Mouse (Mus musculus) myocyte (in vitro differentiated cells): ENCODE measurements at regions not wholly inside any gene's neighbourhood (a gene's known extent, or its start where the extent isn't known, plus 50 kb on each side); places are given as distances from the start of the nearest gene placed in this dataset.

Source experiments
- CEBPB ChIP-seq: IDR thresholded peaks from 2 replicates; pipeline ENCODE4 v1.6.1; 2011; ENCODE audit warnings: mild to moderate bottlenecking, moderate library complexity; ENCODE audit not compliant: poor library complexity, insufficient read depth, severe bottlenecking
- MYOD1 ChIP-seq, 3 experiments: IDR thresholded peaks; one replicate each; pipeline ENCODE4 v1.6.1; 2011; ENCODE audit warnings: control low read depth in 2 of 3, low read depth in 2 of 3, mild to moderate bottlenecking in 2 of 3, moderate library complexity in 1 of 3; ENCODE audit not compliant: insufficient read length in 2 of 3, control insufficient read depth in 1 of 3
- USF1 ChIP-seq: IDR thresholded peaks from one replicate; pipeline ENCODE4 v1.6.1; 2011; ENCODE audit warnings: low read depth, mild to moderate bottlenecking, control low read depth, moderate library complexity

DNA sequence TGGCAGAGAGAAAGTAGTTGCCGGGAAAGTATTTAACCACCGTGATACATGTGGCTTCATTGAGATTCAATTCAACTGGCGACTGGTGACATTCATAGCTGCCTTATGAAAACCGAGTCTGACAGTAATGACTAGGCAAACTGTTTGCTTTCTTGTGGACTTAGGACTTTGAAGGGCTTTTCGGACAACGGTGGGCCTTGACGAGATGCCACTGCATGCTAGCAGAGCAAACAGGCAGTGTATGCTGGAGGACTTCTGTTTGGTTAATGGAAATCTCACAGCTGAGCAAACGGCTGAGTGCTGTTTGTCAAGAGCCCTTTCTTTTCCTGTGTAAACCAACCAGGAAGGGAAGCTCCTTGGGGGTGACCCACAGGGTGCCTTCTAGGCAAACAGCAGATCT, 213.7 kb upstream of the Tgfbr2 start:
- no peak for TF ChIP-seq MYOD1 (IDR thresholded peaks at IDR 0.05; ENCODE audit: control insufficient read depth in 1 of 3, insufficient read length in 2 of 3, low read depth in 2 of 3)
- TF ChIP-seq CEBPB = no peak
- TF ChIP-seq USF1 = no peak
